Mouse (Mus musculus): Measurements from ENCODE around the gene Bloc1s5.
"Not testable (repeated sequence)": the region's sequence is repeated elsewhere in the genome, so short reads cannot be mapped to it uniquely, and the experiment has no call there.

Gene Bloc1s5

GRCm38 (mm10) chr13:38634800-38635269 is at the start of gene Bloc1s5:
Bloc1s5 (minus strand) TSS chr13:38635109.
- DNase-seq (ENCODE audit: low spot score): peak; percentile 89

GRCm38 (mm10) chr13:38672336-38672735 is 37.4 kb upstream of the Bloc1s5 start:
- no peak for DNase-seq (ENCODE audit: low spot score)

- not testable (repeated sequence) for DNase-seq (ENCODE audit: low spot score)
These were observed 36.5 kb upstream of the Bloc1s5 start for GRCm38 (mm10) chr13:38671451-38671850.

GRCm38 (mm10) chr13:38670051-38670450 is 35.1 kb upstream of the Bloc1s5 start:
- no peak for DNase-seq (ENCODE audit: low spot score)

GRCm38 (mm10) chr13:38668514-38668913 is 33.6 kb upstream of the Bloc1s5 start:
- DNase-seq (ENCODE audit: low spot score): no peak

- DNase-seq (ENCODE audit: low spot score): no peak
These were observed 29.8 kb upstream of the Bloc1s5 start for GRCm38 (mm10) chr13:38664753-38665152.

- no peak for DNase-seq (ENCODE audit: low spot score)
These were observed 24.7 kb upstream of the Bloc1s5 start for GRCm38 (mm10) chr13:38659524-38660136.

GRCm38 (mm10) chr13:38658528-38659280 is 23.8 kb upstream of the Bloc1s5 start, which contains the start of gene Eef1e1:
Eef1e1 (minus strand) TSS chr13:38659058.
- peak; percentile 84 for DNase-seq (ENCODE audit: low spot score)

GRCm38 (mm10) chr13:38657865-38658264 is 23.0 kb upstream of the Bloc1s5 start:
- no peak for DNase-seq (ENCODE audit: low spot score)

- DNase-seq (ENCODE audit: low spot score): no peak
These were observed 15.4 kb upstream of the Bloc1s5 start for GRCm38 (mm10) chr13:38650292-38650691.

- no peak for DNase-seq (ENCODE audit: low spot score)
These were observed 14.2 kb upstream of the Bloc1s5 start for GRCm38 (mm10) chr13:38649069-38649468.

- DNase-seq (ENCODE audit: low spot score): no peak
These were observed 6.5 kb upstream of the Bloc1s5 start for GRCm38 (mm10) chr13:38641414-38641813.

GRCm38 (mm10) chr13:38640961-38641360 is 6.1 kb upstream of the Bloc1s5 start:
- DNase-seq (ENCODE audit: low spot score): no peak

GRCm38 (mm10) chr13:38638694-38639093 is 3.8 kb upstream of the Bloc1s5 start:
- no peak for DNase-seq (ENCODE audit: low spot score)

GRCm38 (mm10) chr13:38634256-38634799 is 581 bp downstream of the Bloc1s5 start:
- peak; percentile 72 for DNase-seq (ENCODE audit: low spot score)

- no peak for DNase-seq (ENCODE audit: low spot score)
These were observed 1.5 kb downstream of the Bloc1s5 start for GRCm38 (mm10) chr13:38633287-38634000.

- no peak for DNase-seq (ENCODE audit: low spot score)
These were observed 2.4 kb downstream of the Bloc1s5 start for GRCm38 (mm10) chr13:38632556-38632955.

- DNase-seq (ENCODE audit: low spot score): no peak
These were observed 8.7 kb downstream of the Bloc1s5 start for GRCm38 (mm10) chr13:38626229-38626525.

- DNase-seq (ENCODE audit: low spot score): no peak
These were observed 9.2 kb downstream of the Bloc1s5 start for GRCm38 (mm10) chr13:38625492-38626228.

- DNase-seq (ENCODE audit: low spot score): no peak
These were observed 10.5 kb downstream of the Bloc1s5 start for GRCm38 (mm10) chr13:38624292-38624902.

- DNase-seq (ENCODE audit: low spot score): no peak
These were observed 11.6 kb downstream of the Bloc1s5 start for GRCm38 (mm10) chr13:38623296-38623695.

All from layer of hippocampus, adult 9-10 months (tissue).